Mouse (Mus musculus): ENCODE data around the gene Efs.

Gene Efs

GRCm38 (mm10) chr14:54924641-54925348 lies 1.1 kb downstream of the Efs start:
- DNase-seq (ENCODE audit: extremely low spot score, low spot score), result peak; percentile 67

- DNase-seq (ENCODE audit: extremely low spot score, low spot score), result no peak
Observed at GRCm38 (mm10) chr14:54920076-54920685, 5.7 kb downstream of the Efs start.

GRCm38 (mm10) chr14:54913343-54913742 lies 12.6 kb downstream of the Efs start:
- DNase-seq (ENCODE audit: extremely low spot score, low spot score), result no peak

- DNase-seq (ENCODE audit: extremely low spot score, low spot score), result peak; percentile 80
Observed at GRCm38 (mm10) chr14:54912886-54913285, 13.0 kb downstream of the Efs start, which contains the start of gene Slc22a17. Gene Slc22a17, minus strand, starts transcription at chr14:54913132.

- DNase-seq (ENCODE audit: extremely low spot score, low spot score), result peak; percentile 40
Observed at GRCm38 (mm10) chr14:54912109-54912850, 13.6 kb downstream of the Efs start.

GRCm38 (mm10) chr14:54908682-54909081 lies 17.2 kb downstream of the Efs start:
- DNase-seq (ENCODE audit: extremely low spot score, low spot score), result no peak

GRCm38 (mm10) chr14:54903641-54904040 lies 22.3 kb downstream of the Efs start:
- DNase-seq (ENCODE audit: extremely low spot score, low spot score), result no peak

- peak; percentile 70 for DNase-seq (ENCODE audit: extremely low spot score, low spot score)
Observed at GRCm38 (mm10) chr14:54900383-54900782, 25.5 kb downstream of the Efs start.

- no peak for DNase-seq (ENCODE audit: extremely low spot score, low spot score)
Observed at GRCm38 (mm10) chr14:54897445-54897844, 28.5 kb downstream of the Efs start.

GRCm38 (mm10) chr14:54894296-54895151 lies 31.4 kb downstream of the Efs start:
- peak; percentile 67 for DNase-seq (ENCODE audit: extremely low spot score, low spot score)

GRCm38 (mm10) chr14:54893651-54894181 lies 32.2 kb downstream of the Efs start:
- peak; percentile 93 for DNase-seq (ENCODE audit: extremely low spot score, low spot score)

GRCm38 (mm10) chr14:54892200-54892599 lies 33.7 kb downstream of the Efs start, which contains the start of gene Pabpn1:
Gene Pabpn1, plus strand, starts transcription at chr14:54892500.
- DNase-seq (ENCODE audit: extremely low spot score, low spot score), result no peak

GRCm38 (mm10) chr14:54885309-54885708 lies 40.6 kb downstream of the Efs start:
- no peak for DNase-seq (ENCODE audit: extremely low spot score, low spot score)

GRCm38 (mm10) chr14:54884022-54884712 lies 41.8 kb downstream of the Efs start:
- no peak for DNase-seq (ENCODE audit: extremely low spot score, low spot score)

GRCm38 (mm10) chr14:54883154-54884021 lies 42.5 kb downstream of the Efs start, which contains the start of the genes Bcl2l2 and Gm20521:
Gene Bcl2l2, plus strand, starts transcription at chr14:54883377.
Gene Gm20521, plus strand, starts transcription at chr14:54883441.
- DNase-seq (ENCODE audit: extremely low spot score, low spot score), result peak; percentile 88

GRCm38 (mm10) chr14:54877048-54877715 lies 48.7 kb downstream of the Efs start, which contains the start of gene Ppp1r3e:
Gene Ppp1r3e, minus strand, starts transcription at chr14:54877550.
- DNase-seq (ENCODE audit: extremely low spot score, low spot score), result peak; percentile 79

GRCm38 (mm10) chr14:54876539-54877047 lies 49.3 kb downstream of the Efs start:
- DNase-seq (ENCODE audit: extremely low spot score, low spot score), result peak; percentile 88

GRCm38 (mm10) chr14:54875844-54876538 lies 49.9 kb downstream of the Efs start:
- DNase-seq (ENCODE audit: extremely low spot score, low spot score), result no peak

Measured in neural tube, embryonic 10.5 days (tissue).